Mouse (Mus musculus) embryonic facial prominence, embryonic 12.5 days (tissue): ENCODE results near the gene Zkscan4. TPM values are rescaled to one million over a fixed set of nuclear protein-coding genes. Genes with fewer than 3 reads are reported as not detected.

Source experiments
- ATAC-seq: fragments of 200-750 bp; cut with Nextera tagmentation; 2 replicates; pipeline ENCODE4 v1.8.0; 2017; ENCODE audit not compliant: insufficient number of reproducible peaks, insufficient read depth, low FRiP score, low TSS enrichment
- H3K27ac ChIP-seq: fragments of 300-500 bp; sonication (generic); 2 replicates; pipeline ENCODE4 v1.5.1; 2016; ENCODE audit warnings: mild to moderate bottlenecking
- H3K27me3 ChIP-seq: fragments of 300-500 bp; sonication (generic); 2 replicates; pipeline ENCODE4 v1.6.1; 2016; ENCODE audit warnings: mild to moderate bottlenecking, moderate library complexity
- H3K36me3 ChIP-seq: fragments of 300-500 bp; sonication (generic); 2 replicates; pipeline ENCODE4 v1.6.1; 2016; ENCODE audit warnings: mild to moderate bottlenecking
- H3K4me1 ChIP-seq: fragments of 300-500 bp; sonication (generic); 2 replicates; pipeline ENCODE4 v1.6.1; 2016
- H3K4me2 ChIP-seq: fragments of 300-500 bp; sonication (generic); replicated peaks from 2 replicates; pipeline ENCODE4 v1.6.1; 2016; ENCODE audit warnings: mild to moderate bottlenecking, moderate library complexity
- H3K4me3 ChIP-seq: fragments of 300-500 bp; sonication (generic); 2 replicates; pipeline ENCODE4 v1.5.1; 2016; ENCODE audit warnings: mild to moderate bottlenecking
- H3K9ac ChIP-seq: fragments of 300-500 bp; sonication (generic); 2 replicates; pipeline ENCODE4 v1.6.1; 2016; ENCODE audit warnings: mild to moderate bottlenecking, moderate library complexity
- H3K9me3 ChIP-seq: fragments of 300-500 bp; sonication (generic); 2 replicates; pipeline ENCODE4 v1.6.1; 2016; ENCODE audit warnings: mild to moderate bottlenecking, moderate library complexity
- WGBS: fragments of 180-500 bp; shearing (Covaris S2); methylation state at CpG from one replicate; pipeline ENCODE4 v1.1.7; 2016; 5-methylcytosine and 5-hydroxymethylcytosine counted together
- microRNA counts: library from miRNA; unstranded; fragments of <30 nt; microRNA quantifications from one replicate; lab custom pipeline; 2017
- microRNA-seq: library from miRNA; unstranded; fragments of <30 nt; microRNA quantifications from one replicate; pipeline ENCODE4, GENCODE M21; 2017
- polyA plus RNA-seq: library from polyadenylated mRNA; unstranded; fragments of >200 nt; fragmentation: Nextera tagmentation; extraction: Ambion mirVana; gene quantifications from 2 replicates; pipeline ENCODE4 v1.2.1, GENCODE M21; 2016

Gene Zkscan4
- polyA plus RNA-seq, 1 experiment from 2014 or later = 4.4 TPM

DNA sequence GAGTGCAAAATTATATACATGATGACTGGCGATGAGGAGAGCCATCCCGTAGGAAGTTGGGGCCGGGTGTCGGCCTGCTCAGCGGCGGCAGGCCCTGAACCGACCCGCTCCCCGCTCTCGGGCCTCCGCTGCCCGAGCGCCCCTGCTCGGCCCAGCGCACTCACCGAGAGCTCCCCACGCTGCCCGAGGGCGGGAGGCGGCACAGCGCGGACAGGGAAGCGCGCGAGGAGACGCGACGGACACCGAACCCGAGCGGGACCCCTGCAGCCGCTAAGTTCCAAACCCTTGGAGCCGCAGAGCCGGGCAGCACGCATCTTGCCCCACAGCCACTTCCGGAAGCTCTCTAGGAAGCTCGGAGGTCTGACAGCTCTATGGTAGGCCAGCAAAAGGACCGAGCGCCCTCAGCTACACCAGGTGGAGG, 52.1 kb downstream of the Zkscan4 start, which contains the start of gene Zkscan8:
Zkscan8 (minus strand) TSS at position 340 of the 421 bp plus-strand sequence.
- Histone ChIP-seq H3K4me3 (peak within 1 kb of the TSS; percentile 92), H3K27ac (peak within 1 kb of the TSS; percentile 96), H3K9ac (peak within 1 kb of the TSS; percentile 94), H3K36me3 (peaks cover 11% of the 10 kb centered on the region), H3K9me3 (no peaks in the 10 kb centered on the region), H3K4me2 (peak within 1 kb of the TSS; percentile 54), H3K27me3 (no peaks in the 10 kb centered on the region), H3K4me1 (peaks cover 6% of the 10 kb centered on the region; the same call in 1 of the 2 replicates)
- WGBS = under 1% methylated on average over 39 of the region's 39 CpGs
- peak; percentile 96 for ATAC-seq

MicroRNAs encoded within 50 kb of the gene (microRNA counts, 519-probe panel; counts per million panel counts)
- 4,091 counts per million, percentile 79 among the panel's probes with 10 or more counts for microRNA mmu-miR-1896 (lab: Ali Mortazavi, UCI)

Small RNA genes within 50 kb of the gene (microRNA-seq; reads per million reads assigned to microRNA genes)
- not detected for gene Mir1896

Other genes starting within 250 kb of the Zkscan4 start
- not detected in 2 replicates for gene Gpx5, start 186.2 kb upstream of the Zkscan4 start, polyA plus RNA-seq
- gene Gpx6, start 166.8 kb upstream of the Zkscan4 start, polyA plus RNA-seq = 0.13 and 0.55 TPM in 2 replicates
- gene Olfr1367, start 132.0 kb upstream of the Zkscan4 start, polyA plus RNA-seq = not detected in 2 replicates
- 17.4 and 19.2 TPM in 2 replicates for gene Zscan12, start 116.1 kb upstream of the Zkscan4 start, polyA plus RNA-seq
- gene Zkscan3, start 76.2 kb upstream of the Zkscan4 start, polyA plus RNA-seq = 101 and 103 TPM in 2 replicates
- 3.3 and 4.2 TPM in 2 replicates for gene Pgbd1, start 37.8 kb upstream of the Zkscan4 start, polyA plus RNA-seq
- gene Zscan26, start 25.2 kb upstream of the Zkscan4 start, polyA plus RNA-seq = 30.5 and 34.4 TPM in 2 replicates
- gene Nkapl, start 10.4 kb upstream of the Zkscan4 start, polyA plus RNA-seq = 2.6 and 3.1 TPM in 2 replicates
- not detected in 2 replicates for gene Gm10065, start 534 bp downstream of the Zkscan4 start, polyA plus RNA-seq
- gene AK157302, start 16.3 kb downstream of the Zkscan4 start, polyA plus RNA-seq = 0.37 TPM in 1 of 2 replicates, not detected in the other
- gene Gm11273, start 22.5 kb downstream of the Zkscan4 start, polyA plus RNA-seq = 2.3 and 2.9 TPM in 2 replicates
- gene Zkscan8, start 52.2 kb downstream of the Zkscan4 start, polyA plus RNA-seq = 8.2 and 9.4 TPM in 2 replicates
- 0.19 and 0.40 TPM in 2 replicates for gene Olfr1366, start 63.9 kb downstream of the Zkscan4 start, polyA plus RNA-seq
- 0.08 TPM in 1 of 2 replicates, not detected in the other for gene Olfr1535, start 81.0 kb downstream of the Zkscan4 start, polyA plus RNA-seq
- not detected in 2 replicates for gene Olfr1364, start 102.9 kb downstream of the Zkscan4 start, polyA plus RNA-seq
- gene Olfr1362, start 135.1 kb downstream of the Zkscan4 start, polyA plus RNA-seq = not detected in 2 replicates
- gene Olfr11, start 163.6 kb downstream of the Zkscan4 start, polyA plus RNA-seq = not detected in 2 replicates
- not detected in 2 replicates for gene Olfr1361, start 184.5 kb downstream of the Zkscan4 start, polyA plus RNA-seq
- gene Olfr1360, start 198.5 kb downstream of the Zkscan4 start, polyA plus RNA-seq = not detected in 2 replicates
- gene Olfr1359, start 219.2 kb downstream of the Zkscan4 start, polyA plus RNA-seq = not detected in 2 replicates
- gene Hist1h2bl, start 237.2 kb downstream of the Zkscan4 start, polyA plus RNA-seq = 3.1 and 3.6 TPM in 2 replicates
- 41.3 and 50.1 TPM in 2 replicates for gene Hist1h2ai, start 237.5 kb downstream of the Zkscan4 start, polyA plus RNA-seq
- 17.9 and 30.8 TPM in 2 replicates for gene Hist1h3h, start 238.8 kb downstream of the Zkscan4 start, polyA plus RNA-seq
- gene Hist1h2bm, start 243.1 kb downstream of the Zkscan4 start, polyA plus RNA-seq = 8.3 and 8.9 TPM in 2 replicates